Mouse (Mus musculus): ENCODE data around the gene Ccdc85c.

DNA sequence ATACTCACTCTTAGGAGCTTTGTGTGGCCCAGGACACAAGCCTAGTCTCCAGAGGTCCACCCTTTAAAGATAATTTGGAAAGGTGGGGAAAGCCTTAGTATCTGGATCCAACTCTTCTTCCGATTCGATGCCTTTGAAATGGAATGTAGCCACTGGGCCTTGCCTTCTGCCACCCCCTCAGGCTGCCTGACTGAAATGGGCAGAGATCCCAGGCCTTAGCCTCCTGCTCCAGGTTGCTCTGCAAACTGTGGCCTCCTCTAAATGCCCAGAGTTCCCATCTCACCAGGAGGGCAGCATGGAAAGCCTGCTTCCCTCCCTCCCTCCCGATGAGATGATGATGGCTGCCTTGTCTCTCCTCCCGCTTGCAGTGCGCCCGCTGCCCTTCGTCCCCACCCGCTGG, 11.8 kb upstream of the Ccdc85c start:
- TF ChIP-seq POLR2A (IDR thresholded peaks at IDR 0.05; ENCODE audit: borderline replicate concordance, extremely low read depth, insufficient read depth, insufficient read length, poor library complexity, severe bottlenecking) = no peak
- no peak for TF ChIP-seq CTCF (IDR thresholded peaks at IDR 0.05; ENCODE audit: borderline replicate concordance, extremely low read depth, insufficient read depth, insufficient read length)

All from brain, embryonic 14.5 days (tissue).